Mouse (Mus musculus) liver (tissue): ENCODE data around the gene Syne2.
"Not testable (repeated sequence)": the region's sequence is repeated elsewhere in the genome, so short reads cannot be mapped to it uniquely, and the experiment has no call there.

Experiments used
- DNase-seq: peaks from one replicate; pipeline ENCODE4 v3.0.0-alpha.2; 2020; ENCODE audit warnings: mixed read lengths

Syne2 gene

DNA sequence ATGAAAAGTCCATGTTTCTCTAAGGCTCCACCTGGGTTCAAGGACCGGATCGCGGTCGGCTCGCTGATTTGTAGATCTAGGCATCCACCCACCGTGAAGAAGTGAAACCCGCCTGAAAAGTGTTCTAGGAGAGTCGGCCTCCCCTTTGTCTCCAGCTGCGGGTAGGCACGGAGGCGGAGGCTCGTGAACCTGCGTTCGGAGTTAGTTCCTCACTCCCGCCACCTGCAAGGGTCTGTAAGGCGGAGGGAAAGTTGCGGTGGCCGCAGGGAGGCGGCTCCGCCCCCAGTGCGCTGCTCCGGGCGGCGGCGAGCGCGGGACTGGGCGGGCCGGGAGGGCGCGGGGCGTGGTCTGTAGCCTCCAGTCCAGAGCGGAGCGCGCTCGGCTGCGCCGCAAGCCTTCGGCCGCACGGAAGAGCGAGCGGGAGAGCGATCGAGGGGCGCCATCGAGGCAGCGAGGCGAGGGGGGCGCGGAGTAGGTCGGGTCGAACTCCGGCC, at the start of gene Syne2:
Syne2 (plus strand) TSS at position 176 of the 494 bp plus-strand sequence.
- DNase-seq: peak; percentile 77

DNA sequence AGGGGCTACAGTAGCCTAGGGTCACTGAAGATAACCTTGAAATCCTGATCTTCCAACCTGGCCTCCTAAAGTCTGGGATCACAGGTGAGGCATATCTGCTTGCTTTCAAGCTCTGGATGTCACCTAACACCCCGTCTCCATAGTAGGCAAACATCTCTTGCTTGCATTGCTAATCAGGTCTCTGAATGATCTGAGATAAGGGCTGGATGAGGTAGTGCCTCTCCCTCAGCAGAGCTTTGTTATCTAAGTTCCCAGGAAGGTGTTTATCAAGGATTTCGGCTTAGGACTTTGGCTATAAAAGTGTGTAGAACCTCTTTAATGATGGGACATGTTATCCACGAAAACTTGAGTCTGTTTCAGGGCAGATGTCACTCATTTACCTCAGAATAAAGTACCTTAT, 46.5 kb upstream of the Syne2 start:
- no peak for DNase-seq

DNA sequence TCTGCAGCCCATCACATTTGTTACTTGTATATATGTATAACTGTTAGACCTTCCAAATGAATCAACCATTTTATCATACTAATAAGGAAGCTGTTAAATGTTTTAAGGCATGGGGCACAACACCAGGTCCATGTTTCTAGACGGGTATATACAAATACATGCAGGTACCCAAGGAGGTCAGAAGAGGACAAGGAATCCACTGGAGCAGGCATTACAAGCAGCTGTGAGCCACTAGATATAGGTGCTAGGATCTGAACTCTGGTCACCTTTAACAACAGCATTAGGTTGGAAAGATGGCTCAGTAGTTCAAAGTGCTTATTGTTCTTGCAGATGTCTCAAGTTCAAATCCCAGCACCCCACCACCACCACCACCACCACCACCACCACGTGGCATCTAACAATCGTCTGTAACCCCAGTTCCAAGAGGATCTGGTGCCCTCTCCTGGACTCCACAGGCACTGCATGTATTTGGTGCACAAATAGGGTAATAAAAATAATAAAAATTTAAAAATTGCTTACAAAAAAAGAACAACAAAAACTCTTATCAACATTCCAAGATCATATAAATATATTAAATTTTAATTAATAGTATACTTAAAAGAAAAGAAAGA, 45.4 kb upstream of the Syne2 start:
- DNase-seq: peak; percentile 54

DNA sequence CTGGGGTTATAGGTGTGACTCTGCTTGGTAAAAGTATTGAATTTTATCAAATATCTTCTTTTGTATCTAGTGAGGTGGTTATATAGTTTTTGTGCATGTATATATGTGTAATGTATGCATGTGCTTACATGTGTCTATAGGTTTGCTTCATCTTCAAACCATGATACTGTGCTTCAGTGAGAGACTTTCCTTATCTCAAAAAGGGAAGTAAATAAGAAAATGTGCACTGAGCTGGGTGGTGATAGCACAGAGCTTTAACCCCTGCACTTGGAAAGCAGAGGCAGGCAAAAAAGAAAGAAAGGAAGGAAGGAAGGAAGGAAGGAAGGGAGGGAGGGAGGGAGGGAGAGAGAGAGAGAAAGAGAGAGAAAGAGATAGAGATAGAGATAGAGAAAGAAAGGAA, 36.5 kb upstream of the Syne2 start:
- DNase-seq: no peak

DNA sequence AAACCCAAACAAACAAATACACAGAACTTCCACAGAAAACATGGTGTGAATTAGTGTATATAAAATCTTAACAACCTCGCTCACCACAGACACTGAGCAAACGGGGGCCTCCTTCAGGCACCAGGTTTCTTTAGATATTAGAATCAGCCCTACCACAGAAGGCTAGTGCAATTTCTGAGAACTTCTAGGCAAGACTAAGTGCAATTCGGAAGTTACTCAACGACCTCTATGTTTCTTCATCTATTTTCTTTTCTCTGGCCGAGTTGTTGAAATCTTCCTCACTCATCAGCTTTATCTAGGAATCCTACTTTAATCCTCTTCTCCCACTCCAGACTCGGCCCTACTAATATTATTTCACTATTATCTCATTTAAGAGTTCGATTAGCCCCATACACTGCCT, 35.9 kb upstream of the Syne2 start:
- no peak for DNase-seq

DNA sequence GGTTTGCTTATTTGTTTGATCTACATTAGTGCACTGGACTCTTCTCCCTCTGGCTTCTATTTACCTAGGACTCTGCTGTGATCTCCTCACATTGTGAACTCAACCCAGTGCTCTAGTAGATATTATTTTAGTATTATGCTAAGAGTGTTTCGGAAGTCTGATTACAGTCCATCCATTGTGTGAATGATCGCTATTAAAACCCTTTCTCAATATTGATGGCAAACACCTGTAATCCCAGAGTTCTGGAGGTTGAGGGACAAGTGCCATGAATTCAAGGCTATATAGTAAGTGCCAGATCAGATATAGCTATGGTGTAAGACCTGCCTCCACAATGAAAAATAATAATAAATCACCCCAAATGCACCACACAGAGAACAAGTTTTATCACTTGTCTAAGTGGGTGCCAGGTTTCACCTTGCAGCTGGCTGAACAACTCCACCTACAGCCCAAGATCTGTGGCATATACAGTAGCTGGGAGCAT, 33.6 kb upstream of the Syne2 start:
- DNase-seq: no peak

DNA sequence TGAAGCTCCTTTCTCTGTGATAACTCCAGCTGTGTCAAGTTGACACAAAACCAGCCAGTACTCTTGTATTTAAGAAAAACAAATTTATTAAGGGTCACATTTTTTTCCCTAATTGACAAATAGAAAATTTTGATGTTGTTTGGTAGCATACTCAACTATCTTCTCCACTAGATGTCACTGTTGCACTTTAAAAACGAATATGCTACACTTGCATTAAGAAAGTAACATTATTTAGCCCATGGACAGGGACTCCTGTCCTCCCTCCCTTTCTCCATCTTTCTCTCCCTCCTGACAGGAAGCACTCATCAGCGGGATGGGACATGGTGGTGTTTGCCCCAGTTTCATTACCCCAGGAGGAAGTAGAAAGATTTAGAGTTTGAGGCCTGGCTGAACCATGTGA, 31.3 kb upstream of the Syne2 start:
- DNase-seq: not testable (repeated sequence)

DNA sequence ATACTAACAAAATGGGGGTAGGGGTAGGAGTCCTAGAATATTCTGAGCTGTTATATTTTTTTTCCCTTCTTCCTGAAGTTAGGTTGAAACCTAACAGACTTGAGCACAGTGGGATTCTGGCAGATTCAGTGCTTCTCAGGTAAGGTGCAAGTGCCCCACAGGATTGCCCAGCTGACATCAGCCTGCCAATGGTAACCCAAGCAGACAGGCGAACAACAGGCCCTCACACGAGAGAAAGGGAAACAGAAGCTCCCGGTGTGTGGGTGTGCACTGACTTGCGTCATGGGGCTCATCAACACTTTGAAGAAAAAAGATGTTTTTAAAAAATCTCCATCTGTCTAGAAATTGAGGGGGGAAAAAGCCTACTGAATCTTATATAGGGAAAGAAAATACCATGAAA, 28.5 kb upstream of the Syne2 start:
- DNase-seq: no peak

DNA sequence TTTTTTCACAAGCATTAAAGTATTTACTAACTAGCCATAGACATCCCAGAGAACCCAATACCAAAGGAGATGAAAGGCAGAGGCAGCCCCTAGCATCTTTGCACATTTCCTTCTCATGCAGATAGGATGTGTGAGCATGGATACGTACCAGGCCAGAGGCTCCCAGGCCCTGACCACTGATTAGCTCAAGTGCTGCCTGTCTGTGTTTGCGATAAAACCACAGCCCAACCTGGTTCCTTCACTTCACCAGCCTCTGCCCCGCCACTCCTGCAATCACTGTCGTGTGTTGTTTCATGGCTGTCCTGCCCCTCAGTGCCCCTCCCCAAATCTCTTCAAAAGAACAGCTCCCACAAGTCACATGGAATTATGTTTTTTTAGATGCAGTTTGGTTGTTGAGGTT, 23.4 kb upstream of the Syne2 start:
- DNase-seq: no peak

DNA sequence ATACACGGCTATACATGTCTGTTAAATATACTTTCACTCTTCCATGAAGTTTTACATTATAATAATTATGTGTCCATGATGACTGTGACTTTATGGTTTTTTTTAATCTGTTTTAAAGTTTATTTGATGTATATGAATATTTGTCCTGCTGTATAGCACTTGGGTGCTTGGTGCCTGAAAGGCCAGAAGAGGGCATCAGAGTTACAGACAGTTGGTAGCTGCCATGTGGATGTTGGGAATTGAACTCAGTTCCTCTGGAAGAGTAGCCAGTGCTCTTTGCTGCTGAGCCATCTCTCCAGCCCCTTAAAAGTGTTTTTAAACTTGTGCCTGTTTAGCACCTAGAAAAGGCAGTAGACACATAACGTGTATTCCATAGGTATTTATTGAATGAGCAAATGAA, 21.4 kb upstream of the Syne2 start:
- DNase-seq: no peak

DNA sequence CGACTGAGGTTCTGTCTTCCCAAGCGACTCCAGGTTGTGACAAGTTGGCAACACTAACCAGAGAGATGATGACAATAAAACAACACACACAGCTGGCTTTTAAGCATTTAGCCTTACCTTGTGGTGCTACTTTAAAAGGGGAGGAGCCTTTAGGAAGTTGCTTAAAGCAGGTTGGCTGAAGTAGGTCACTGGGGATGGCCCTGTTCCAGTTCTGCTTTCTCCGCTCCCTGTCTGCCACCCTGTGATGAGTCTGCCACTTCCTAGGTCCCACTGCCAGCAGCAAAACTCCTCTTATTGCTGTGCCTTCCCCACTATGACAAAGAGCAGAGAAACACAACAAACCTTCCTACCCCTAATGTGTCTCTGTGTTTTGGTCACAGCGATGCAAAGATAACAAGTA, 11.7 kb upstream of the Syne2 start:
- no peak for DNase-seq

DNA sequence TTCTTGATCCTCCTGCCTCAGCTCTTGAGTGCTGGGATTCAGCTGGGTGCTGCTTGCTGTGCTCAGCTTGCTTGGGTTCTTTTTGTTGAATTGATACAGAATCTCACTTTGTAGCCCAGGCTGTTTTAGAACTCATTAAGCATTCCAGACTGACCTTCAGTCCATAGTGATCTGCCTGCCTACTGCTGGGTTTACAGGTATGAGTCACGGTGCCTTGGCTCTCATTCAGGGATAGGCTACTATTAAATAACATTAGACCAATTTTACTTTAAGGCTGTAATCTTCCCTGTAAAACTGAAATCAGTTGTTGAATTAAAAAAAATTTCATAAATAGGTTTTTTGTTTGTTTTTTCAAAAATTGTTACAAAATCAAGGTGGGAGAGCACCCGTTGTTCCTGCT, 4.2 kb upstream of the Syne2 start:
- no peak for DNase-seq

DNA sequence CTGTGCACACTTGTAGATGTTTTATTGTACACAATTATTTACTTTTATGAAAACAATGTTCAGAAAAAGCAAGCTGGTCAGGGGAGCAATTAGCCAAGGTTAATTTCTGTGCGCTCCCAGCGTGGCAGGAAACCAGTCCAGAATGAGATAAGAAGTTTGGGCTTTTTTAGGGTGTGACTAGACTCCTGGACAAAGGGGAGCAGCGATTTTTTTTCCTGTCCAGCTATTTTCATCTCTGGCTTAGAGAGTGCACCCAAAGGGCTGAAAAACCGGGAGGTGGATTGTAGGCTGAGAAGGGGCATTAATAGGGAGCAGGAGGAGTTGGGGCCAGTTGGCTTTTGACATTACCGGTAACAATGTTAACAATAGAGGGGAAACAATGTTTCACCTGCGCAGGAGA, 3.4 kb upstream of the Syne2 start:
- DNase-seq: no peak

DNA sequence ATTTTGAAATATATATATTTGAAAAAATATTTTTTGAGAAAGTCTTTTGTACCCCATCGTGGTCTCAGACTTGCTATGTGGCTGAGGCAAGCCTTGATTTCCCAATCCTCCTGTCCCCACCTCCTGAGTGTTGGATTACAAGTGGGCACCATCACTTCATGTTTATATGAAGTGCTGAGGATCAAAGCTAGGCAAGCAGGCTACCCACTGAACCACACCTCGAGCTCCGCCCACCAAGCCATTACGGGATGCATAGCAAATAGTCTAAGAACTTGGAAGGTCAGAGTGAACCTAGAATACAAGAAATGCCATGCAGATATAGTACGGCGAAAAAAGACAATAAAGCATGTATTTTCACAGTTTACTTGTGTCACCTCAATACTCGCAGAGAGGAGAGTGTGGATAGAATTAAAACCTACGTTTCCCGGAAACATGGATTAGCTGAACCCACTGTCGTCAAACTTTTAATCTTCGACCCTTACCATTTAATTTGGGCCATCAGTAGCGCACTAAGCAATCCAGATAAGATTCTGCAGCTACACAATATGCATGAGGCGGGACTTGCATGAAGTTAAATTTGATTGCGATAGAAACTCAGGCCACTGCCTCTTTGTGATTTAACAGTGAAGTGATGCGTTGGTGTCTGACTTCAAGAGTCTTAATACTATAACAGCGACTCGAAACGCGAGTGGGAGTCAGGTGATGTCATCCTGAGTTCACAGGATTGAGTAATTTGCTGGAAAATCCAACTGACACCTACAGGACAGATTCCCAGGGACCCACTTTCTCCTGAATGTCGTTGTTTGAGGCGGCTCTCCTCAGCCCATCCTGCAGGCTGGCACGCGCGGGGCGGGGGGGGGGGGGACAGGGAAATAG, 715 bp upstream of the Syne2 start:
- no peak for DNase-seq

DNA sequence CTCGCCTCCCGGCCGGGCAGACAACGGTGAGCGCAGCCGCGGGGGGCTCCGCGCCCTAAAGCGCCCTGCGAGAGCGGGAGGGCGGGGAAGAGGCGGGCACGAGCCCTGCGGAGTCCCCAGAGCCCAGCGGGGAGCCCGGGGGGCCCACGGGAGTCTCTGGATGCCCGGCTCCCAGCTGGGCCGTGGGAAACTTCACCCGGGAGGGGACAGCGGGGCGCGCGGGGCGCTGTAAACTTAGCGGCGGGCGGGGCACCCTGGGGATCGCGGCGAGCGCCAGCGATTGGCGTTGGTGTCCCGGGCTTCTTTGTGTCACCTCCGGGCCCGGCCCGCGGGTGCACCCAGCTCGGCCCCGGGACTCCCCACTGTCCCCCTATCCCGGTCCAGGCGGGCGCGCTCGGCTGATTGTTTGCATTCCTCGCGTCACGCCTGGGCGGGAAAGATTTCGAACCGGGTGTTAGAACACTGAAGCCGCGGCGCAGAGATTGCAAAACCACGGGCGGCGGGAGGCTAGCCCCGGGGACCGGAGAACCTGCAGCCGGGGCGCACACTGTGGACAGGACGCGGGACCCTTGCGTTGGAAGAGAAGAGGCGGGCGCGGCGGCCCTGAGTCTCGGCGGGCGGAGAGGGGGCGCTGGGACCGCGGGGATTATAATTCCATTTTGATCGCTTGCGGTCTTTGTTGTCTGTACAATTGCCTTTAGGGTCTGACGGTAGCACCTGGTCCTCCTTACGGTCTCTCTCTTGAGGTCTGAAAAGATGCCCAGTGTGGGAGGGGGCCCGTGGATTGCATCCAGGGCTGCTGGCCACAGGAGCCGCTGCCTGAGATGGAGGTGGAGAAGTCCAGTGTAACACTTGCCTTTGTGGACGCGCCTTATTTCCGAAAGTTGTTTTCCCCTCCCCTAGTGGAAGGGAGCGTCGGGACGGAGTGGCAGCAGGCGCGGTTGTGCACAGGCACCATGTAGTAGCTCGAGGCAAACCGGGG, 810 bp downstream of the Syne2 start:
- peak; percentile 34 for DNase-seq

DNA sequence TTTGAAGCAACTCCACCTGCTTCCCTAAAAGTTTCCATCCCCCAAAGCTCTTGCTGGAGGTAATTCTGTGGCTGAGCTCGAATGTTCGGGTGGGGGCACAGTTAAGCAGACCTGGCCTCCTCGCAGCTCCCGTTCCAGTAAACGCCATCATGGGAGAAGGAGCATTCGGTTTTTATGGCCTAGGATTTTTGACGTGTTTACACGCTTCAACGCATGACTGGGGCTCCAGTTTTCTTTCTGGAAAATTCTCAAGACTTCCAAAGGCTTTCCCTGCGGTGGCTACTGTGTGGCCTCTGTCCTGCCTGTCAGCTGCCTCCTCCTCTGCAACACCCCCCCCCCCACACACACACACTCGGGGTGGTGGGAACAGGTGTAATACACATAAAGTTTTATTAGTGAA, 1.5 kb downstream of the Syne2 start:
- DNase-seq: no peak

DNA sequence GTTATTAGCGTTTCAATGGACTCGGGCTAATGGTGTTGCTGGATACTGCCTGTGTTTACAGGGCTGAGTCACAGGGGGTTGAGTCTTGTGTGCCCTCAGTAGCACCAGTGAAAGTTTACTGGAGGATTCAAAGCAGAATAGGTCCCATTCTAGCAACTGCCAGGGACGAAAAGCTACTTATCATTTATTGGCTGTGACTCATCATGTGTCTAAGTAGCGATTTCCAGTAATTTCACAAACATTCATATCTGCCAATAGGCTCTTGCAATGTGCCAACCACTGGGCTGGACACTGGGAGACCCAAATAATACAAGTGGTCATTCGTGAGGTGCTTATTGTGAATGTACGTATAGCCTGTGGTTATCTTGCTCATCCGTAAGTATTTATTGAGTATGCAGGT, 2.3 kb downstream of the Syne2 start:
- no peak for DNase-seq

DNA sequence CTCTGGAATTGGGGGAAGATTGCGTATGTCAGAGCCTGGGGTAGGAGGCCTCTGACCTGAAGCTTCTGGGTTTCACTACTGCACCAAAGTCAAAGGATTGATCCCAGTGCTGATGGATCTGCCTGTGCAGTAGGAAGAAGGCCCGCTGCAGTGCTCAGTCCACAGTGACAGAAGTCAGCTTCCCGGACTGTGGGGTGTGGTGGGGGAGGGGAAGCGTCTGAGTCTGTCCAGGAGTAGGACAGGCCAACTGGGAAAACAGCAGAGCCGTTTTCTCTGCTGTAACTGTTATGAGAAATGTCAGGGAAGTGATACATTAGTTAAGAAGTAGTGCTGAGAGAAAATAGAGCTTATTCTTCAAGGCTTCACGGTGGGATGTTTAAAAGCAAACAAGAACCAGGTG, 4.2 kb downstream of the Syne2 start:
- DNase-seq: peak; percentile 18

DNA sequence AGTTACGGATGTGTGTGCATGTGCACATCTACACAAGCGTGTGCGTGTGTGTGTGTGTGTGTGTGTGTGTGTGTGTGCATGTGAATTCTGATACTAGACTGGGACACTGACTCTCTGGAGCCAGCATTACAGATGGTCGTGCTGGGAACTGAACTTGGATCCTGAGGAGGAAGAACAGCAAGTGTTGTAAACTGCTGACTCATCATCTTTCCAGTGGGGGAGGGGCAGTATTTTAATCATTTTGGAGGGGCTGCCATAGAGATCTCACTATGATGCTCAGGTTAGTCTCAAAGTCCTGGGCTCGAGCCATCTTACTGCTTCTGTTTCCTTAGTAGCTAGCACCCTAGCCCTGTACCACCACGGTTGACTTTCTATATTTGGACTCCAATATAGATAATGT, 5.5 kb downstream of the Syne2 start:
- no peak for DNase-seq

DNA sequence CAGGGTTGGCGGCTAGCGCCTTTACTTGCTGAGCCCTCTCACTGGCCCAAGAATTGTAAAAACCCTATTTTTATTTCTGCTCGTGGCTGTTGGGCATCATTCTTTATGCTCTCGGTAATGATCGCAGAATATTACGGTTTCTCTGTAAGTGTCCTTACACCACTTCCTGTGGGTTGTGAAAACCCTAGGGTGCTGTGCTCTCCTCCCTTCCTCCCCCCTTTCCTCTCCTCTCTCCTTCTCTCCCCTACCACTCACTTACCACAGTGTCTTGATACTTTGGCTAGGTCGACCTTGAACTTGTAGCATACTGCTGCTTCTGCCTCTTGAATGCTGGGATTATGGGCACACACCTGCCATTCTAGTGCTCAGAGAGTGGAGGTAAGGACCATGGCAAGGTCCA, 7.5 kb downstream of the Syne2 start:
- no peak for DNase-seq

DNA sequence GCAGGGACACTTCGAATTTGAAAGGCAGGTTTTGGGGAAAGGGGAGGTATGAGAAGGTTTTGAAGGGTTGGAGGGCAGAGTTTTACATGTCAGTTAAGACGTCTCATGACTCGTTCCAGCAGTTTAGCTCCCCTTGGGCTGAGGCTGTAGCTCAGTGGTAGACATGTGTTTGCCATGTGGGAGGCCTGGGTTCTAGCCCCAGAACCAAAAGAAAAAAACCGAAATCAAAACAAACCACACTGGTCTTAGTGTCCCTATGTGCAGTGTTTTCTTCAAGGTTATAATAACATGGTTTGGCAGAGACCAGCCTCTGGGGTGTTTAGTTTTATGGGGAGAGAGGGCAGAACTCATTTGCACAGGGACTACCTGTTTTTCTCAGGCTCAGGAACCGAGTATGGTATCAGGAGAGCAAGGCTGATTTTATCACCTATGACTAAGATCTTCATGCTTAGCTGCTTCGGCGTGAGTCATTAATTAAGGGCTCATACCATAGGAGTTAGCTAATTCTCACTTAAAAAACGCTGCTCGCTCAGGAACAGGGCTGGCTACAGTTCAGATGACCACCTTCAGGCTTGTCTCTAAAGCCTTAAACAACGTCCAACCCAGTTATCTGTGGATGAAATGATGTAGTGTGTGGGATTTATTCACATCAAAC, 8.9 kb downstream of the Syne2 start:
- DNase-seq: no peak

DNA sequence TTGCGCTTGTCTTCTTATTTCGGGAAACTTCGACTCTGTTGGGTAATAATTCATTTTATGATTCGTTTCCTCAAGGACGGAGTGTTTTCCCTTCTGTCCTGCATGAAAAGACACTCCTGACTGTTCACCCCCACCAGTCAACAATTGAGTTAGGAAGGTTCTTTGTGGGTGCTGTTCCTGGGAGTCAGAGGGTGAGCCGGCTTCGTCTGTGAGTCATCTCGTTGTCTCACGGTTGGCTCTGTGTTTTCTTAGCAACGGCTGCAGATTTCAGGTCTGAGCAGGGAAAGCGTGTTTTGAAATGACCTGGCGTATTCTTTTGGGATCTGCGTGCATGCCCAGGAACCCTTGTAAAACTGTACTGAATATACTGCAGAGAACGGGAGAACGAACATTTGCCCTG, 9.8 kb downstream of the Syne2 start:
- no peak for DNase-seq

DNA sequence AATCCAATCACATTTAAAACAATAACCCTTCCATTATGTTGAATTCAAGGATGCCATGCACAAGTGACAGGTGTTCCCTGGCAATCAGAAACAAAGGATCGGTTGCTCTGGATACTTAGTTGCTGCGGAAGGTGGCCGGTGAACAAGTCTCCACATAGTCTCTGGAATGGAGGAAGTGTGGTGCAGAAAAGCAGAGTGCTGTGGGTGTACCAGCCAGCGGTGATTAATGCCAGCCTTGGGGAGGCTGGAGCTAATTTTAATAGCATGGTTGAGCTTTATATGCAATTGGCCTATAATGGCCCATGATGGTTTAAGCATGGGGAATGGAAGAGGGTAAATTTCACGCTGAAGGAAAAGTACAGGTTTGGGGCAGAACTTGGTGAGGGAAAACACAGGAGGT, 11.7 kb downstream of the Syne2 start:
- no peak for DNase-seq
